Mouse (Mus musculus) midbrain, embryonic 15.5 days (tissue): ENCODE measurements around the gene Fgd6. TPM values are rescaled to one million over a fixed set of nuclear protein-coding genes. Genes with fewer than 3 reads are reported as not detected.

ENCODE experiments used
- ATAC-seq: fragments of 200-750 bp; cut with Nextera tagmentation; replicated peaks from 2 replicates; pipeline ENCODE4 v1.8.0; 2017; ENCODE audit warnings: moderate TSS enrichment
- H3K27ac ChIP-seq: fragments of 300-500 bp; sonication (generic); 2 replicates; pipeline ENCODE4 v1.5.1; 2015; ENCODE audit warnings: mild to moderate bottlenecking, inconsistent platforms
- H3K27me3 ChIP-seq: fragments of 300-500 bp; sonication (generic); replicated peaks from 2 replicates; pipeline ENCODE4 v1.6.1; 2015; ENCODE audit warnings: inconsistent platforms
- H3K36me3 ChIP-seq: fragments of 300-500 bp; sonication (generic); replicated peaks from 2 replicates; pipeline ENCODE4 v1.6.1; 2015; ENCODE audit warnings: inconsistent platforms
- H3K4me1 ChIP-seq: fragments of 300-500 bp; sonication (generic); 2 replicates; pipeline ENCODE4 v1.6.1; 2015; ENCODE audit warnings: inconsistent platforms
- H3K4me2 ChIP-seq: fragments of 300-500 bp; sonication (generic); 2 replicates; pipeline ENCODE4 v1.6.1; 2015; ENCODE audit warnings: inconsistent platforms, mild to moderate bottlenecking, moderate library complexity
- H3K4me3 ChIP-seq: fragments of 300-500 bp; sonication (generic); 2 replicates; pipeline ENCODE4 v1.5.1; 2015; ENCODE audit warnings: mild to moderate bottlenecking, inconsistent platforms
- H3K9ac ChIP-seq: fragments of 300-500 bp; sonication (generic); 2 replicates; pipeline ENCODE4 v1.6.1; 2015; ENCODE audit warnings: mild to moderate bottlenecking, inconsistent platforms
- H3K9me3 ChIP-seq: fragments of 300-500 bp; sonication (generic); 2 replicates; pipeline ENCODE4 v1.6.1; 2016; ENCODE audit warnings: inconsistent platforms
- WGBS: fragments of 180-500 bp; shearing (Covaris S2); methylation state at CpG from one replicate; pipeline ENCODE4 v1.1.7; 2015; ENCODE audit warnings: mixed read lengths; 5-methylcytosine and 5-hydroxymethylcytosine counted together
- polyA plus RNA-seq: library from polyadenylated mRNA; unstranded; fragments of >200 nt; fragmentation: Nextera tagmentation; extraction: Ambion mirVana; gene quantifications from 2 replicates; pipeline ENCODE4 v1.2.1, GENCODE M21; 2015

Gene Fgd6
- polyA plus RNA-seq, 1 experiment from 2014 or later, result 2.5 TPM

GRCm38 (mm10) chr10:94076966-94077825 lies 41.4 kb downstream of the Fgd6 start:
- Histone ChIP-seq H3K27me3 (no peaks in the 10 kb centered on the region), H3K9me3 (no peaks in the 10 kb centered on the region), H3K4me1 (no peaks in the 10 kb centered on the region), H3K27ac (peak overlapping the region; percentile 63), H3K4me3 (no peak overlapping the region), H3K9ac (no peak overlapping the region), H3K4me2 (no peak overlapping the region), H3K36me3 (no peaks in the 10 kb centered on the region)
- ATAC-seq, result no peak
- WGBS, result 54% methylated on average over 14 of the region's 14 CpGs

- Histone ChIP-seq H3K36me3 (no peaks in the 10 kb centered on the region), H3K9me3 (no peaks in the 10 kb centered on the region), H3K9ac (no peak overlapping the region), H3K27me3 (no peaks in the 10 kb centered on the region), H3K4me3 (no peak overlapping the region), H3K4me2 (no peak overlapping the region), H3K4me1 (no peaks in the 10 kb centered on the region), H3K27ac (no peak overlapping the region)
- ATAC-seq, result no peak
- WGBS, result 86% methylated on average over 3 of the region's 3 CpGs
Observed at GRCm38 (mm10) chr10:94080740-94081139, 44.9 kb downstream of the Fgd6 start.

GRCm38 (mm10) chr10:94082040-94082734 lies 46.4 kb downstream of the Fgd6 start:
- Histone ChIP-seq H3K36me3 (no peaks in the 10 kb centered on the region), H3K4me2 (no peak overlapping the region), H3K9me3 (no peaks in the 10 kb centered on the region), H3K9ac (no peak overlapping the region), H3K4me3 (no peak overlapping the region), H3K4me1 (no peaks in the 10 kb centered on the region), H3K27me3 (no peaks in the 10 kb centered on the region), H3K27ac (no peak overlapping the region)
- ATAC-seq, result no peak
- WGBS, result 39% methylated on average over 7 of the region's 7 CpGs

- Histone ChIP-seq H3K9ac (no peak overlapping the region), H3K27ac (no peak overlapping the region), H3K4me1 (no peaks in the 10 kb centered on the region), H3K36me3 (no peaks in the 10 kb centered on the region), H3K4me2 (no peak overlapping the region), H3K9me3 (no peaks in the 10 kb centered on the region), H3K4me3 (no peak overlapping the region), H3K27me3 (no peaks in the 10 kb centered on the region)
- WGBS, result 83% methylated on average over 8 of the region's 8 CpGs
- no peak for ATAC-seq
Observed at GRCm38 (mm10) chr10:94086315-94086714, 50.5 kb downstream of the Fgd6 start.

- Histone ChIP-seq H3K9me3 (no peaks in the 10 kb centered on the region), H3K27me3 (no peaks in the 10 kb centered on the region), H3K4me1 (no peaks in the 10 kb centered on the region), H3K27ac (no peak overlapping the region), H3K36me3 (no peaks in the 10 kb centered on the region), H3K4me2 (no peak overlapping the region), H3K9ac (no peak overlapping the region), H3K4me3 (no peak overlapping the region)
- WGBS, result 35% methylated on average over 8 of the region's 11 CpGs
- ATAC-seq, result 0 out of 2 replicates have a peak, but pooled peaks have one; percentile 33
Observed at GRCm38 (mm10) chr10:94087367-94088077, 51.7 kb downstream of the Fgd6 start.

- H3K9me3 ChIP-seq, result no peaks in the 10 kb centered on the region
- no peak overlapping the region for H3K9ac ChIP-seq
- no peak overlapping the region for H3K4me2 ChIP-seq
- no peak overlapping the region for H3K27ac ChIP-seq
- no peaks in the 10 kb centered on the region for H3K27me3 ChIP-seq
- WGBS, result 93% methylated on average over 3 of the region's 3 CpGs
- H3K4me3 ChIP-seq, result no peak overlapping the region
- H3K4me1 ChIP-seq, result no peaks in the 10 kb centered on the region
- ATAC-seq, result no peak
- no peaks in the 10 kb centered on the region for H3K36me3 ChIP-seq
Observed at GRCm38 (mm10) chr10:94090032-94090431, 54.2 kb downstream of the Fgd6 start.

GRCm38 (mm10) chr10:94093534-94093933 lies 57.7 kb downstream of the Fgd6 start:
- Histone ChIP-seq H3K27ac (no peak overlapping the region), H3K27me3 (no peaks in the 10 kb centered on the region), H3K9me3 (no peaks in the 10 kb centered on the region), H3K4me2 (no peak overlapping the region), H3K4me3 (no peak overlapping the region), H3K9ac (no peak overlapping the region), H3K4me1 (no peaks in the 10 kb centered on the region), H3K36me3 (no peaks in the 10 kb centered on the region)
- WGBS, result 29% methylated on average over 5 of the region's 5 CpGs
- no peak for ATAC-seq

GRCm38 (mm10) chr10:94095743-94096465 lies 60.1 kb downstream of the Fgd6 start:
- Histone ChIP-seq H3K4me3 (no peak overlapping the region), H3K27me3 (no peaks in the 10 kb centered on the region), H3K4me2 (no peak overlapping the region), H3K27ac (no peak overlapping the region), H3K36me3 (no peaks in the 10 kb centered on the region), H3K9ac (no peak overlapping the region), H3K9me3 (no peaks in the 10 kb centered on the region), H3K4me1 (no peaks in the 10 kb centered on the region)
- ATAC-seq, result no peak
- WGBS, result 90% methylated on average over 17 of the region's 17 CpGs

GRCm38 (mm10) chr10:94097081-94097845 lies 61.5 kb downstream of the Fgd6 start:
- Histone ChIP-seq H3K9me3 (no peaks in the 10 kb centered on the region), H3K4me2 (no peak overlapping the region), H3K27ac (no peak overlapping the region), H3K4me1 (no peaks in the 10 kb centered on the region), H3K9ac (no peak overlapping the region), H3K4me3 (no peak overlapping the region), H3K36me3 (no peaks in the 10 kb centered on the region), H3K27me3 (no peaks in the 10 kb centered on the region)
- ATAC-seq, result no peak
- 57% methylated on average over 3 of the region's 3 CpGs for WGBS

GRCm38 (mm10) chr10:94098100-94098499 lies 62.3 kb downstream of the Fgd6 start:
- H3K4me1 ChIP-seq, result no peaks in the 10 kb centered on the region
- H3K4me2 ChIP-seq, result no peak overlapping the region
- H3K9me3 ChIP-seq, result no peaks in the 10 kb centered on the region
- no peaks in the 10 kb centered on the region for H3K36me3 ChIP-seq
- 98% methylated on average over 3 of the region's 3 CpGs for WGBS
- H3K27ac ChIP-seq, result no peak overlapping the region
- H3K9ac ChIP-seq, result no peak overlapping the region
- H3K4me3 ChIP-seq, result no peak overlapping the region
- ATAC-seq, result no peak
- no peaks in the 10 kb centered on the region for H3K27me3 ChIP-seq

- 95% methylated on average over 10 of the region's 10 CpGs for WGBS
- Histone ChIP-seq H3K9me3 (no peaks in the 10 kb centered on the region), H3K4me3 (no peak overlapping the region), H3K4me2 (no peak overlapping the region), H3K9ac (no peak overlapping the region), H3K27me3 (no peaks in the 10 kb centered on the region), H3K27ac (no peak overlapping the region), H3K4me1 (no peaks in the 10 kb centered on the region), H3K36me3 (no peaks in the 10 kb centered on the region)
- no peak for ATAC-seq
Observed at GRCm38 (mm10) chr10:94105498-94105897, 69.7 kb downstream of the Fgd6 start.
